Mouse (Mus musculus): ENCODE measurements around the gene Calm3.

Gene Calm3

DNA sequence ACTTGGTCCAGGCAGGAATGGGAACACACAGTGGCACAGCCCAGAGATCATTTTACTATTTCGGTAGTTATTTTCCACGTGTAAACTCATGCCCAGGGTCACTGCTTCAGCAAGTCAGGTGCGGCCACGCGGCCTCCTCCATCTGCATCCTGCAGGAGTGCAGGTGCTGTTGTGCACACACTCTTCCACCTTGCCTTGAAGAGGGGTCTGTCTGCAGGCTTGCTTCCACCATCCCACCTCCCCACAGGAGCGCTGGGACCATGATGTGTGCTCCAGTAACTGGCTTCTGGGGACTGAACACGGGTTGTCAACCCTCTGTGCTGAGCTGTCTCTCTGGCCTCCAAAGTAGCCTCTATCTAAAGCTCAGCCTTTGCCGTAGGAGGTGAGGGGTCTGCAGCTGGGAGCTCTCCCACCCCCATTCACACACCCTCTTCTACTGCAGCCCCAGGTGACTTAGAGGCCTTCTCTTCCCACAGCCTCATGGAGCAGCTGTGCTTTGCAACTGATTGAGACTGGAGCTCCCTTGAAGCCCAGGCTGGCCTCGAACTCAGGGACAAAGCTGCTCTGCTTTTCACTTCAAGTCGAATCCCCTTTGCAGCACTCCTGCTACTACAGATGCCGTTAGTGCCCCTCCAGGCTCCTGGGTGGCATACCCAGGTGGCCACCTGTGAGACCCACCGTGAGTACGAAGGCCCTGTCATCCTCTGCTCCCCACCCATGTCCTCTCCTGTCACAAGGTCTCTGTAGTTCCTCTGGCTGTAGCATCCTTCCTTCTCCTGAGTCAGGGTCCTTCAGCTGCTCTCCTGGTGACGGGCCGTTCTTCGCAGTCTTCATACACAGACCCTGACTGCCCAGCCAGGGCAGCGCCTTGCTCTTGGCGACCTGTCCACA, 9.2 kb downstream of the Calm3 start:
- DNase-seq = no peak

DNA sequence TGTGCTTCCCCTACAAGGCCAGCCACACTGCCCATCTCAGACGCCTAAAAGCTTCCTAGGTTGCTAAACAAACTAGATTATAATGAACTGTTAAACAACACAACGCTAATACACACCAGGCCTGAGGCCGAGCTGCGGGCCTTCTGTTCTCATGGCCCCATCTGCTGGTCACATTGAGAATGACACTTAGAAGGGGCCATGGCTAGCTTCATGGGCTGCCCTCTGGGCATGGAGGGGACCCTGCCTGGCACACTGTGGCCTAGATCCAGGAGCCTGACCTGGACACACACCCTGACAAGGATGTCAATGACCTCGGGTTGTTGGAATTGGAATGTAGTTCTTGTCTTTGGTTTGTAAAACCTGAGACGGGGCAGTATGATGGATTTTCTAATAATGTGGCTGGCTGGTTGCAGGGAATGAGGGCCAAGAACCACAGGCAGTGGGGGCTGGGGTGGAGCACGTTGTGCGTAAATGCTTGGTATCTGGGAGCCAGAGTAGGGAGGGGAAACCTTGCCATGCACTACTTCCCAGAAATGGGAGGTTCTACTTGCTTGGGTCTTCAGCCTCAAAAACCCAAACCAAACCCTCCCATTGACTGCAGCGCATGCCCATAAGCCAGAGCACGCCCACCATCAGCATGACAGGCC, 10.0 kb downstream of the Calm3 start:
- peak; percentile 77 for DNase-seq

DNA sequence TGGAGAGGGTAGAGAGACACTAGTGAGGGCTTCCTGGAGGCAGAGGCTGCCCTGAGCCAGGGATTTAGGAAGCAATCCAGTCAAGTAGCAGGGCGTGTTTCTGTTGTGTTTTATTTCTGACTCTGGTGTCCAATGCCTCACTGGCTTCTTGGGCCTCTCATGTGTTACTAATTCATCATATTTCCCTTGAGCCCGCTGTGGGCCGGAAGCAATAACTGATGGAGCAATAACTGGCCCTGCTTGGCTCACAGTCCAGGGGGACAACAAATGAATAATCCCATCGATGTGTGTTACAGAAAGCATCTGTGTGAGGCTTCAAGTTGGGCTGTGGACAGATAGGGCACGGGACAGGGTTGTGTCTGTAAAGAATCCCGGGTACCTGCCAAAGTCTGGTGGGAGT, 11.6 kb downstream of the Calm3 start:
- no peak for DNase-seq

DNA sequence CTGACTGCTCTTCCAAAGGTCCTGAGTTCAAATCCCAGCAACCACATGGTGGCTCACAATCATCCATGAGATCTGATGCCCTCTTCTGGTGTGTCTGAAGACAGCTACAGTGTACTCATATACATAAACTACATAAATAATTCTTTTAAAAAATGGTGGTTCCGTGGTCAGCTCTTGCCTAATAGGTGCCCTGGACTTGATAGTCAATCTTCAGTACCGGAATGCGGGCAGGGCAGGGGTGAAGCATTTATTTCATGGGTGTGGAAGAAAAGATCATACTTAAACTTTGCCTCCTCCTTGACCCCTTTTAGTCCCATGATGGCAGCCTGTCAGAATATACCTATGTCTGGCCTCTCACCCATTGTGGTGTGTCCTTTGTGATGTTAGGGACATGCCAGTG, 12.0 kb downstream of the Calm3 start:
- DNase-seq = no peak

DNA sequence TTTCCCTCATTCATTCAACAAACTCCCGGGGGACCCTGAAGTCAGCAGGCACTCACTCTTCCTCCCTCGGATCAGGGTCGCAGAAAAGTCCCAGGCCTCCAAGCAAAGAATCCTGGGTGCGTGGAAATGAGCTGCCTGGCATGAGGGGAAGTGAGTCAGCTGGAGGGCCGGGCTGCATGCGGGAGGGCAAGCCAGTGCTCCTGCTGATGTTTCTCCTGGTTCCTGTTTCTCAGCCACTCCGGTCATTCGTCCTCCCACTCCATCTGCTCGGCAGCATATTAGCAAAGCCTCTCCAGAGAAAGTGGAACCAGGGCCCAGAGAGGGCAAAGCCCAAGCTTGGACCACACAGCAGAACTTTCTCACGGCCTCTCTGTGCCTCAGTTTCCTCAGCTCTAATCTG, 14.0 kb downstream of the Calm3 start:
- no peak for DNase-seq

DNA sequence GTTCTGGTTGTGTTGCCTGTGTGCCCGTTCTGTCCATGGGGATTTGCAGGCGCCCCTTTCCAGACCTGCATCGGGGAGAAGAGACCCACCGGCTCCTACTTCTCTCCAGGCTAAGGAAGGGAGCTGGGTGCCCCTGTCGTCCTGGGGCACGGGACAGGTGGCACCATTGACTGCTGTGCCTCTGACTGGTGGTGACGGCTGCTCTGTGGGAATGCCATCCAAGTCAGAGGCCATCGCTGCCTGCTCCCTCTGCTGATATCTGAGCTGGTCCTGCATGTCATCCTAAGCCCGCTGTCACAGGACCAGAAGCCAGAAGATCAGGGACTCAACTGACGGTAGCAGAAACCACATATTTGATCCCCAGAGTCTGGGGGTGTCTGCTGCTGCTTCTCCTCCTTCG, 15.1 kb downstream of the Calm3 start:
- no peak for DNase-seq

- no peak for DNase-seq
Measured at GRCm38 (mm10) chr7:16908367-16908766, 15.5 kb downstream of the Calm3 start.

DNA sequence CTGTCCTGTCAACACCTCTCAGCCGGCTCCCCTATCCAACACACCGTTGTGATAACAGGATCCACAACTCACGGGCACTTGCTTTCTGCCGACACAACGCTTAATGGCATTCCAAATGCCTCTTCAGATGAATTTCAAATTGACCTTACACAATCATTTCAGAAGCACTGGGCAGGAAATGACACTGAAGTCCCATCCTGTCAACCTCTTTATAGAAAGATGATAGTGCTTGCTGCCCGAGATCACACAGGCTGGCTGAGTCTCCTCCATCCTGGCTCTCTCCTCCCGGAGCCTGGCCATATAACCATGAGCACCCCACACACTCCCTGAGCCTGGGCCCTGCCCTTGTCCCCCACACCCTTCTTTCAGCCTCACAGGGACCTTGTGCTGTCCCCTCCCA, 16.1 kb downstream of the Calm3 start:
- DNase-seq = no peak

DNA sequence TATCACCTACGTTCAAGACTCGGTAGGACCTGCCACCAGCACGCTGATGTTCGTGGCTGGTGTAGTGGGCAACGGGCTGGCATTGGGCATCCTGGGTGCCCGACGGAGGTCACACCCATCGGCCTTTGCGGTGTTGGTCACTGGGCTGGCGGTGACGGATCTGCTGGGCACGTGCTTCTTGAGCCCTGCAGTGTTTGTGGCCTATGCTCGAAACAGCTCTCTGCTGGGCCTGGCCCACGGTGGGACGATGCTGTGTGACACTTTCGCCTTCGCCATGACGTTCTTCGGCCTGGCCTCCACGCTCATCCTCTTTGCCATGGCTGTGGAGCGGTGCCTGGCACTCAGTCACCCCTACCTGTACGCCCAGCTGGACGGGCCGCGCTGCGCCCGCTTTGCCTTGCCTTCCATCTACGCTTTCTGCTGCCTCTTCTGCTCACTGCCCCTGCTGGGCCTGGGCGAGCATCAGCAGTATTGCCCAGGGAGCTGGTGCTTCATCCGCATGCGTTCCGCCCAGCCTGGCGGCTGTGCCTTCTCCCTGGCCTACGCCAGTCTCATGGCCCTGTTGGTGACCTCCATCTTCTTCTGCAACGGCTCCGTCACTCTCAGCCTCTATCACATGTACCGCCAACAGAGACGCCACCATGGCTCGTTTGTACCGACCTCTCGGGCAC, 16.9 kb downstream of the Calm3 start:
- no peak for DNase-seq

DNA sequence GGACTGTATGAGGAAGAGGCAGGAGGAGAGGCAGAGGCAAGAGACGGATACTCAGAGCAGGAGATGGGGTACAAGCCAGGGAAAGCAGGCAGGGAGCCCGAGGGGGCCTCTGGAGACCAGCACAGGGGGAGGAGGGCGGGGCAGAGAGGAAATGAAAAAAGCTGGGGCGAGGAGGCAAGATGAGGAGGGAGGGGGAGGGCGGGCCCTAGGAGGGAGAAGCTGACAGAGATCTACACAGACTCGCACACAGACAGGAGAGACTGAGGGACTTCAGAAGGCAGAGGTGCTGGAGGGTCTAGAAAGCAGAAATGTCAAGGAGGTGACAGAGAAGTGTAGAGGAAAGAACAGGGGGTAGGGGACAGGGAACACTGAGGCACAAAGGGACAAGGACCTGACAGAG, 17.6 kb downstream of the Calm3 start, which contains the start of gene Ptgir:
TSS of gene Ptgir (plus strand) at position 210 of the 400 bp plus-strand sequence.
- no peak for DNase-seq

DNA sequence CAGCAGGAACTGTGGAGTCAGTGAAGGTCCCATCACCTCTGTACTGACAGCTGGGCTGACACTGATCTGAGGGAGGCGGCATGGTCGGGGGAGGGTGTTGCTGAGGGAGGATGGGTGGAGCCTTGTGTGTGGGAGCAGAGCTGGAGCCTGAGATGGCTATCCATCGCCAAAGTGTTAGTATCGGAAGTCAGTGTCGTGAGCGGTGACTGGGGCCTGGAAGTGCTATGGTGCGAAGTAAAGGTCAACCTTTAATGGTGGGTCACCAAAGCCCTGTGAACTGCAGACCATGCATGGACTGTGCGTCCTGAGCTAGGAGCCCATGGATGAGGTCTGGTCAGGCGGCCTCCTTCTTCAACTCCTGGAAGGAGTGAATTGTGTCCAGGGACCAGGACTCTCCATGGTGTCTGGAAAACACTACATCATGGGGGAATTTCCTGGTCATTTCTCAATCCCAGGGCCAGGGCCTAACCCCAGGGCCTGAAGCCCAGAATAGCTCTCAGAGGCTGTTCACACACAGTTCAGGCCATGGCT, 18.4 kb downstream of the Calm3 start:
- DNase-seq = no peak

DNA sequence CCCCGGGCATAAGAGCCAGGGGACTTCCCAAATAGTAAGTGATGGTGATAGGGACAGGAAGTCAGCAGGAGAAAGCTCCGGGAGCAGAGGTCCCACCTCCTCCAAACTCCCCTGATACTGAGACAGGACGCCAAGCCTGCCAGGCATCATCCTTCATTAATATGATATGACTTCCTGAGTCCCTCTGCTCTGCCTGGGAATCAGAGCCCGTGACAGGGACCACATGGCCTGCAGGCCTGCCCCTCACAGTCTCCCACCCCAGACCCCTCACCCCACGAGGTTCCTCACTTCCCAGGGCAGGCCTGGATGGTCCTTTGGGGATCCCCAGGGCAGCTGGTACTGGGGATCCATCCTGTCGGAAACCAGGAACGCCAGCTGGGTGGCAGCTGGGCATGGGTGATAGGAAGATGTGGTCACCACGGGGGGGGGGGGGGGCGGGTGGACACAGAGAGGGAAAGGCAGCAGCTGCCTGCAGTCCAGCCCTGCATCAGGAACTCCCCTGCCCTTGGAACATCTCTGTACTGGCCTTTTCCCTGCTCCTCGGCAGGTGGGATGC, 19.7 kb downstream of the Calm3 start:
- no peak for DNase-seq

- no peak for DNase-seq
Measured at GRCm38 (mm10) chr7:16903439-16903955, 20.4 kb downstream of the Calm3 start.

DNA sequence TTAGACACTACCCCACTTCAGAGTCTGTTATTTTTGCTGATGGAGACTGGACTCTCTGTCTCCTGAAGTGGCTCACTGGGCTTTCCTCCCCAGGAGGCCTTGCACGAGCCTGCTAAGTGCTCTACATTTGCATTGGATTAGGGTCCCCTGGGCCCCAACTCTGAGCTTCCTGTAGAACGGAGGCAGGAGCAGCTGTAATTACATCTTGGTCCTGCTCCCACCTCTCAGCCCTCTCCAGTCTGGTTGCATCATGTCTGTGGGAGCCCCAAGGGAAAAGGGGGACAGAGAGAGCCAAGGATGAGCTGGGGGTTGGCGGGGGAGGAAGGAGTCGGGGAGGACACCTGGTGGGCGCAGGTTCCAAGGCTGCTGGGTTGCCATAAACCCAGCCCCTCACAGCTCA, 23.4 kb downstream of the Calm3 start:
- no peak for DNase-seq

DNA sequence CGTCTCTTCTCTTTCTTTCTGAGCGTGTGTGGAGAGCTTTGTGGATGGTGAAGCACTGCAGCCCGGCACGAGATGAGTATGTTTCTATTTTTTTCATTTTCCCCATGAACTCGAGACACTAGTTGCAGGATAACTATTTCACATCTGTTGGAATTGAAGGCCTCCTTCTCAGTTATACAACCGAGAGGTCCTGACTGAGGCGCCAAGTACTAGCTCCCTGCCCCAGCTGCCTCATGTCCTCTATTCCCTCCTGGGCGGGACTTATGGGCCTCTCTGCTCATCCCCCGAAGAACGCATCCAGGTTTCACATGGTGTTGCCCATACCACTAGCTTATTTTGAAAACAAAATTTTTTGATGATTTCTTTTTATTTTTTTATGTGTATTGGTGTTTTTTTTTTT, 28.4 kb downstream of the Calm3 start:
- no peak for DNase-seq

DNA sequence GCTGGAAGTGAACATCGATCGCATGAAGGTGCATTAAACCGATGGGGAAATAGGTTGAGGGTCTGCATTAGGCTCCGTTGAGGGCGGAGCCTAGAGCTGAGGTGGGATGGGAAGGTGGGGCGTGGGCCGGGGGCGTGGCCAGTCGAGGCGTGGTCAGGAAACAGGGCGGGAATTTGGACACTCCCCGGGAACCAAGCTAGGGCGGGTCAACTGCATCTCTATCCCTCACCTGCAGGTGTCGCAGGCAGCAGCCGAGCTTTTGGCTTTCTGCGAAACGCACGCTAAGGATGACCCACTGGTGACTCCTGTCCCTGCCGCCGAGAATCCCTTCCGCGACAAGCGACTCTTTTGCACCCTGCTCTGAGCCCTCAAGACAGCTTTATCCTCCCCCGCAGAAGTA, 28.9 kb downstream of the Calm3 start:
- peak; percentile 81 for DNase-seq

DNA sequence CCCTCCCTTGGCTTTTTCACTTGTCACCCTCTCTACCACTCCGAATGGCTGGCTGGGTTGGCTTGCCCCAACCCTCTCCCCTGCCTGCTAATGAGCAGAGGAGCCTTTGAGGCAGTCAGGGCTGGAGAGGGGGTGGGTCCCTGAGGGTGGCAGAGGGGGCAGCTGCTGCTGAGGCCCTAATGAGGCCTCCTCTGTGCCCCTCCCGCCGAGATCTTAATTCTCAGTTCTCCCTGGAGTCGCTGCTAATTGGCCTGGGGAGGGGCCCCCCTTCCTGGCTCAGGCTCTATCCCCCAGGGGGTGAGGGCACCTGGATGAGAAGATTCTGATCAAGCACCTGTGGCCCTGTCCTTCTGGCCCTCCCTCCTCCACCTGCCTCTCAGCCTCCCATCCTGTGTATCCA, 29.6 kb downstream of the Calm3 start:
- no peak for DNase-seq

DNA sequence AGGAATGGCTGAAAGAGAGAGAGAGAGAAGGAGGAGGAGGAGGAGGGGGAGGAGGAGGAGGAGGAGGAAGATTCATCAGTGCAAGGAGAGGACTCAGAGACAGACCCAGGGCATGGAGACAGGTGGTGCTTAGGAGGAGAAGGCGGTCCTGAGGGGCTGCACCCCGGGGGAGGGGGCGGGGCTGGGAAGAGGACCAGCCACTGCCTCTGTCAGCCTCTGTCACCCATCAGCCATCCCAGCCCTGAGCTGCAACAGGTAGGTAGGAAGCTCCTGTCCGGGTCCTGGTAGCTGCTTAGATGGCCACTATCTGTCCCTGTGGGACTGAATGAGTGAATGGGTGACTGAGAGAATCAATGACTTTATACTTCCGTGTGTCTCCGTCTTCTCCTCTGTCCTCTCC, 30.3 kb downstream of the Calm3 start:
- DNase-seq = no peak

GRCm38 (mm10) chr7:16892352-16892730, 31.6 kb downstream of the Calm3 start:
- no peak for DNase-seq

DNA sequence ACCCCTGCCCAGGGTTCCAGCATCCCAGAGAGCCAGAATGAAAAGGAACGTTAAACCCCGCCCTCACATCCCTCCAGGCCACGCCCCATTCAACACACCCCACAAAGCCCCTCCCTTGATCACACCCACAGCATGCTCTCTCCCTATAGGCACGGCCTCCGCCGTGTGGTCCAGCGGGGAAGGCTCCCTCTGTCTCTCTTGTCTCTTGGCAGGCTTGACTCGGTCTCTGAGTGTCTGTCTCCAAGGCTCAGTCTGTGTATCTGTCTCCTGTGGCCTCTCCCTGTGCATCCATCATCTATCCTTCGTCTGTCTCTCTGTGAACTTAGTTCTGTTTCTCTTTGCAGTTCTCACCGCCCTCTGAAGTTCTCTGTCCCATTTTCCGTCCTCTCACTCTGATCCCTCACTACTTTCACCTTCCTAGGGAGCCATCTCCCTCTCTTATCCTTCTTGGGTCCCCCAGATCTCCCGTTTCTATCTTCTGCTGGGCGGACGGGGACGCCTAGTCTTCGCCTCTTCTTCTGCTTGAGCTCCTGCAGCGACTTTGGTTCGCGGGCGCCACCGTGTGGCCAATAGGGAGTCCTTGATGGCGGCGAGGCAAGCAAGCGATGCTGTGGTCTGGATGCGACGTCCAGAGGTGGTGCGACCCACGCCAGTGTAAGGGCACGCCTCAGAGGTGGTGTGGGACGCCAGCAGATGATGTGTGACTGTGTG, 32.1 kb downstream of the Calm3 start, which contains the start of gene Gng8:
TSS of gene Gng8 (plus strand) at position 146 of the 711 bp plus-strand sequence.
- peak; percentile 86 for DNase-seq

DNA sequence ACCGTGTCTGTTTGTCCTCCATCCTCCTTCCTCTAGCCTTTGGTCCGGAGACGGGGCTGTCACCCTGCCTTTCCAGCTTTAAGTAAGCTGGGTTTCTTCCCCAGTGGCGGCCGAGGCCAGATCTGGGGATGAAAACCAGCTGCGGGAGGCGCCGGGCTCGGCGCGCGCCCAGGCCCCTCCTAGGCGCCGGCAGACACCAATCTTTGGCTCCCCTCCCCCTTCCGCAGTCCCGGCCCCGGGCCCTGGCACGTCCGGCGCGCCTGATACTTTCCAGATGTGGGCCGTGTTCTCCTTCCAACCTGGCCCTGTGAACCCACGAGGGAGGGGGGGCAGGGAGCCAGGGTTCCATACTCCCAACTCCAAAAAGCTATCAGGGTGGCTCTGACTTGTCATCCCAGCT, 33.0 kb downstream of the Calm3 start:
- DNase-seq = no peak

DNA sequence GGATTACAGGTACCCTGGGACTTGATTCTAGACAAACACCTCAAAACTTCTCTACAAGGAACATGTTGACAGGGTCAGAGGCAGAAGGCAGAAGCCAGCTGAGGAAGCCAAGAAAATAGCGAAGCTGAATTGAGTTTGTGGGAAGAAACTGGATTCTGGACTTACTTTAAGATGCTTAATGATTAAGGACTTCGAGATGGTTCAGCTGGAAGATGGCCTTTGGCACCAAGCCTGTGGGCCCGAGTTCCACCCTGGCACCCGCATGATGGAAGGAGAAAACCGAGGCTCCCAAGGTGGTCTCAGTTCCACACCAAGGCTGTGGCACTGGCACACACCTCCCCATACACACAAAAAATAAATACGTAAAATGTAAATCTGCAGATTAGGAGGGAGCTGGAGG, 33.4 kb downstream of the Calm3 start:
- no peak for DNase-seq

Measured in right cerebral cortex, adult 18-20 months (tissue).